Comparison of ENCODE assay signal across 13 mouse cellular contexts in genomic region chr4:141571337-141571739, GRCm38 (mm10). TPM values are rescaled to one million over a fixed set of nuclear protein-coding genes. Genes with fewer than 3 reads are reported as not detected.
DNase-seq lines count a peak whose midpoint lies in the region; ATAC-seq lines count a peak whose summit lies in the region.
"Had no signal": no experiment of that assay in that cellular context is flagged by ENCODE, and none has a peak within 500 bp of the region (broad histone marks: within the 10 kb centered on the region; RNA-seq: fewer than 3 reads in every experiment).

No protein-coding gene starts in this region.

- DNase-seq in ES-CJ7 (ENCODE audit: low read depth, low spot score): peak; percentile 74
- peak; percentile 53 for DNase-seq in adrenal gland, postnatal 10 days
- DNase-seq in kidney, postnatal 36 days: peak; percentile 90 to 94
- no peak for DNase-seq in thymus, postnatal 4 days
- no peak for DNase-seq in embryo, embryonic 10.5 days (ENCODE audit: low spot score)
- DNase-seq: cerebellum, adult 2 months; heart, postnatal 4 days; thymus, adult 18-20 months had no signal

- no peaks in the 10 kb centered on the region for H3K27me3 ChIP-seq in intestine, embryonic 16.5 days (replicated peaks; ENCODE audit: control insufficient read depth, insufficient read depth, low read length)
- H3K27me3 ChIP-seq in intestine, embryonic 15.5 days (replicated peaks): no peaks in the 10 kb centered on the region
- no peaks in the 10 kb centered on the region for H3K27me3 ChIP-seq in forebrain, embryonic 12.5 days

- H3K36me3 ChIP-seq in intestine, embryonic 16.5 days (ENCODE audit: control insufficient read depth, insufficient read depth, low read length): no peaks in the 10 kb centered on the region
- no peaks in the 10 kb centered on the region for H3K36me3 ChIP-seq in intestine, embryonic 15.5 days
- H3K36me3 ChIP-seq in forebrain, embryonic 12.5 days (replicated peaks): no peaks in the 10 kb centered on the region

- no peaks in the 10 kb centered on the region for H3K9me3 ChIP-seq in intestine, embryonic 16.5 days (ENCODE audit: control insufficient read depth, low read length)
- H3K9me3 ChIP-seq in intestine, embryonic 15.5 days: no peaks in the 10 kb centered on the region
- no peaks in the 10 kb centered on the region for H3K9me3 ChIP-seq in forebrain, embryonic 12.5 days
- H3K9me3 ChIP-seq: megakaryocyte, embryonic 14.5 days had no signal

- 53% methylated on average over 6 of the region's 6 CpGs for WGBS in intestine, embryonic 16.5 days
- 44% methylated on average over 6 of the region's 6 CpGs for WGBS in intestine, embryonic 15.5 days
- WGBS in forebrain, embryonic 12.5 days: 82% methylated on average over 6 of the region's 6 CpGs

- H3K4me2 ChIP-seq in intestine, embryonic 16.5 days (ENCODE audit: low read depth, low read length): no peak overlapping the region
- H3K4me2 ChIP-seq in intestine, embryonic 15.5 days (replicated peaks): no peak overlapping the region; the same call in 1 of the 2 replicates
- no peak overlapping the region for H3K4me2 ChIP-seq in forebrain, embryonic 12.5 days

- H3K4me3 ChIP-seq in intestine, embryonic 16.5 days (ENCODE audit: low read length): no peak overlapping the region
- H3K4me3 ChIP-seq in intestine, embryonic 15.5 days (replicated peaks): no peak overlapping the region
- H3K4me3 ChIP-seq in forebrain, embryonic 12.5 days (replicated peaks): no peak overlapping the region
- H3K4me3 ChIP-seq: megakaryocyte, embryonic 14.5 days had no signal

- peak overlapping the region; percentile 45; the same call in 1 of the 2 replicates for H3K9ac ChIP-seq in intestine, embryonic 16.5 days (ENCODE audit: low read depth, low read length)
- no peak overlapping the region for H3K9ac ChIP-seq in intestine, embryonic 15.5 days
- H3K9ac ChIP-seq in forebrain, embryonic 12.5 days: no peak overlapping the region
- H3K9ac ChIP-seq: liver, embryonic 14.5 days had no signal

- H3K27ac ChIP-seq in intestine, embryonic 16.5 days (ENCODE audit: low read length): no peak overlapping the region
- no peak overlapping the region for H3K27ac ChIP-seq in intestine, embryonic 15.5 days
- no peak overlapping the region for H3K27ac ChIP-seq in forebrain, embryonic 12.5 days
- H3K27ac ChIP-seq: liver, embryonic 14.5 days had no signal

- peaks cover 40% of the 10 kb centered on the region for H3K4me1 ChIP-seq in intestine, embryonic 16.5 days (ENCODE audit: control insufficient read depth, insufficient read depth, low read length)
- peaks cover 20% of the 10 kb centered on the region for H3K4me1 ChIP-seq in intestine, embryonic 15.5 days (replicated peaks)
- no peaks in the 10 kb centered on the region for H3K4me1 ChIP-seq in forebrain, embryonic 12.5 days

- no peak for ATAC-seq in intestine, embryonic 16.5 days
- no peak for ATAC-seq in intestine, embryonic 15.5 days
- no peak for ATAC-seq in forebrain, embryonic 12.5 days (ENCODE audit: low FRiP score)

RNA-seq across cellular contexts. Expression of gene Spen, which starts 32.9 kb away (rescaled TPM):
- polyA plus RNA-seq in intestine, embryonic 16.5 days (2015; fragmentation: Nextera tagmentation; extraction: Ambion mirVana): 6.2 and 6.3 TPM in 2 replicates
- 7.4 and 10.5 TPM in 2 replicates for polyA plus RNA-seq in intestine, embryonic 15.5 days (2015; fragmentation: Nextera tagmentation; extraction: Ambion mirVana)
- 10 to 100 TPM; 36.6 to 55.2 TPM for total RNA-seq in adrenal gland, postnatal 10 days (2021)
- 20.3 and 20.9 TPM in 2 replicates for polyA plus RNA-seq in forebrain, embryonic 12.5 days (2016; fragmentation: Nextera tagmentation; extraction: Ambion mirVana)

RNA-seq across cellular contexts. Expression of gene Fblim1, which starts 34.6 kb away (rescaled TPM):
- 63.8 and 66.2 TPM in 2 replicates for polyA plus RNA-seq in intestine, embryonic 16.5 days (2015; fragmentation: Nextera tagmentation; extraction: Ambion mirVana)
- polyA plus RNA-seq in intestine, embryonic 15.5 days (2015; fragmentation: Nextera tagmentation; extraction: Ambion mirVana): 63.9 and 68.9 TPM in 2 replicates
- 10 to 100 TPM; 14.8 to 21.6 TPM for total RNA-seq in adrenal gland, postnatal 10 days (2021)
- polyA plus RNA-seq in forebrain, embryonic 12.5 days (2016; fragmentation: Nextera tagmentation; extraction: Ambion mirVana): 17.3 and 19.8 TPM in 2 replicates

RNA-seq across cellular contexts. Expression of gene Tmem82, which starts 47.1 kb away (rescaled TPM):
- 31.7 and 36.4 TPM in 2 replicates for polyA plus RNA-seq in intestine, embryonic 16.5 days (2015; fragmentation: Nextera tagmentation; extraction: Ambion mirVana)
- polyA plus RNA-seq in intestine, embryonic 15.5 days (2015; fragmentation: Nextera tagmentation; extraction: Ambion mirVana): 18.5 and 21.0 TPM in 2 replicates
- total RNA-seq in adrenal gland, postnatal 10 days (2021): 1 to 10 TPM; 7.9 to 9.5 TPM
- polyA plus RNA-seq in forebrain, embryonic 12.5 days (2016; fragmentation: Nextera tagmentation; extraction: Ambion mirVana): 0.09 and 0.33 TPM in 2 replicates

RNA-seq across cellular contexts. Expression of gene Slc25a34, which starts 52.3 kb away (rescaled TPM):
- polyA plus RNA-seq in intestine, embryonic 16.5 days (2015; fragmentation: Nextera tagmentation; extraction: Ambion mirVana): 7.4 and 10.5 TPM in 2 replicates
- polyA plus RNA-seq in intestine, embryonic 15.5 days (2015; fragmentation: Nextera tagmentation; extraction: Ambion mirVana): 3.3 and 4.3 TPM in 2 replicates
- total RNA-seq in adrenal gland, postnatal 10 days (2021): 10 to 100 TPM; 36.1 to 39.2 TPM
- polyA plus RNA-seq in forebrain, embryonic 12.5 days (2016; fragmentation: Nextera tagmentation; extraction: Ambion mirVana): not detected in 2 replicates

Comparison
In these comparisons a context has a peak if more than half of its experiments do, and no peak if none do; other contexts are left out.
1. DNase-seq: peak in ES-CJ7 (single experiment), adrenal gland, postnatal 10 days (single experiment) and kidney, postnatal 36 days (2 of 2); none in thymus, postnatal 4 days (single experiment) and embryo, embryonic 10.5 days (single experiment).
2. RNA of gene Tmem82, which starts 47.1 kb away (polyA plus RNA-seq): 31.7 to 36.4 TPM in intestine, embryonic 16.5 days and 18.5 to 21.0 TPM in intestine, embryonic 15.5 days; 0.09 to 0.33 TPM in forebrain, embryonic 12.5 days; every median in the first group is over 10 times any median in the second.